Comparison of ENCODE assay signal across 17 mouse cellular contexts in the genomic region with DNA sequence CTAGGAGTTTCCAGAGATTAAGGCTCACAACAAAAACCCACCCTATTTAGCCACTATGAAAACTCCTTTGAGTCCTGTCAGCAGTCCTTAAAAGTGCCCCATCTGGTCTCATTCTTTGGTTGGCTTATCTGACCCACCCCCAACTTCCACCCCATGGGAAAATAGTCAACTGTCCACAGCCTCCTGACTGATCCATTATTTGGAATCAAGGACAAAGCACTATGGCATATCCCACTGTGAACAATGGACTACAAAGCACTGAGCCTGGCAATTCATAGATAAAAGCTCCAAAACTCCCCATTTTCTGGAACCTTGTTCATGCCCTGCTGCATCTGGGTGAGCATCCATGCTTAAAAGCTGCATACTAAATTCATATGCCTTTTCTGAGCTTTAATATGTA. TPM values are rescaled to one million over a fixed set of nuclear protein-coding genes. Genes with fewer than 3 reads are reported as not detected.
DNase-seq lines count a peak whose midpoint lies in the region; ATAC-seq and TF ChIP-seq lines count a peak whose summit lies in the region.
"Had no signal": no experiment of that assay in that cellular context is flagged by ENCODE, and none has a peak within 500 bp of the region (broad histone marks: within the 10 kb centered on the region; RNA-seq: fewer than 3 reads in every experiment).

No protein-coding gene starts in this region.

- ATAC-seq in forebrain, postnatal 0 days = no peak
- ATAC-seq in forebrain, embryonic 15.5 days (replicated peaks) = no peak
- ATAC-seq in hindbrain, postnatal 0 days = no peak
- no peak for ATAC-seq in neural tube, embryonic 13.5 days (ENCODE audit: low read depth)

- peak overlapping the region; percentile 96 for H3K27ac ChIP-seq in forebrain, embryonic 10.5 days
- no peak overlapping the region for H3K27ac ChIP-seq in forebrain, postnatal 0 days (ENCODE audit: low read depth, low read length)
- peak overlapping the region; percentile 43 for H3K27ac ChIP-seq in forebrain, embryonic 15.5 days (replicated peaks)
- no peak overlapping the region for H3K27ac ChIP-seq in hindbrain, postnatal 0 days
- H3K27ac ChIP-seq in neural tube, embryonic 13.5 days (replicated peaks) = peak overlapping the region; percentile 46
- H3K27ac ChIP-seq: heart, embryonic 15.5 days; limb, embryonic 10.5 days; liver, embryonic 13.5 days had no signal

- no peak overlapping the region for H3K4me2 ChIP-seq in forebrain, postnatal 0 days (ENCODE audit: low read depth)
- peak overlapping the region; percentile 14; the same call in 1 of the 2 replicates for H3K4me2 ChIP-seq in forebrain, embryonic 15.5 days (replicated peaks)
- 0 out of 2 replicates have a peak overlapping the region, but pooled peaks have one; percentile 0 for H3K4me2 ChIP-seq in hindbrain, postnatal 0 days (ENCODE audit: low read depth, low read length)
- peak overlapping the region; percentile 26 for H3K4me2 ChIP-seq in neural tube, embryonic 13.5 days
- H3K4me2 ChIP-seq: heart, embryonic 15.5 days; liver, embryonic 13.5 days had no signal

- DNase-seq in forebrain, embryonic 10.5 days (ENCODE audit: extremely low spot score, low spot score) = peak; percentile 30
- no peak for DNase-seq in forebrain, postnatal 0 days
- DNase-seq in hindbrain, postnatal 0 days (ENCODE audit: low spot score) = no peak
- no peak for DNase-seq in adrenal gland, postnatal 36 days
- DNase-seq in testis, postnatal 10 days (ENCODE audit: low spot score) = no peak
- DNase-seq in lung, postnatal 10 days = no peak
- DNase-seq: adrenal gland, postnatal 14 days; kidney, adult 9 months; liver, embryonic 13.5 days had no signal

- H3K9ac ChIP-seq in forebrain, postnatal 0 days = no peak overlapping the region
- H3K9ac ChIP-seq in forebrain, embryonic 15.5 days (replicated peaks) = 0 out of 2 replicates have a peak overlapping the region, but pooled peaks have one; percentile 7
- no peak overlapping the region for H3K9ac ChIP-seq in hindbrain, postnatal 0 days (replicated peaks; ENCODE audit: low read length)
- no peak overlapping the region; the same call in 1 of the 2 replicates for H3K9ac ChIP-seq in neural tube, embryonic 13.5 days
- H3K9ac ChIP-seq: heart, embryonic 15.5 days; liver, embryonic 13.5 days had no signal

- H3K4me1 ChIP-seq in forebrain, embryonic 10.5 days = peaks cover 23% of the 10 kb centered on the region
- H3K4me1 ChIP-seq in forebrain, postnatal 0 days (ENCODE audit: insufficient read depth) = no peaks in the 10 kb centered on the region
- H3K4me1 ChIP-seq in forebrain, embryonic 15.5 days = peaks cover 17% of the 10 kb centered on the region
- H3K4me1 ChIP-seq in hindbrain, postnatal 0 days (ENCODE audit: insufficient read depth, low read length) = no peaks in the 10 kb centered on the region
- H3K4me1 ChIP-seq in neural tube, embryonic 13.5 days (replicated peaks) = peaks cover 14% of the 10 kb centered on the region; the same call in 1 of the 2 replicates
- H3K4me1 ChIP-seq: liver, embryonic 13.5 days had no signal

- TF ChIP-seq CTCF in forebrain, postnatal 0 days (IDR thresholded peaks at IDR 0.05; ENCODE audit: low read depth) = no peak
- no peak for TF ChIP-seq CTCF in hindbrain, postnatal 0 days (IDR thresholded peaks at IDR 0.05; ENCODE audit: low read depth)

- H3K9me3 ChIP-seq in forebrain, embryonic 10.5 days = peaks cover 25% of the 10 kb centered on the region
- peaks cover 7% of the 10 kb centered on the region; the same call in 1 of the 2 replicates for H3K9me3 ChIP-seq in forebrain, postnatal 0 days (ENCODE audit: low read length)
- no peaks in the 10 kb centered on the region for H3K9me3 ChIP-seq in forebrain, embryonic 15.5 days
- H3K9me3 ChIP-seq in hindbrain, postnatal 0 days (ENCODE audit: low read length) = 0 out of 2 replicates have a peak, but pooled peaks cover 8% of the 10 kb centered on the region
- H3K9me3 ChIP-seq in neural tube, embryonic 13.5 days = 0 out of 2 replicates have a peak, but pooled peaks cover 11% of the 10 kb centered on the region
- H3K9me3 ChIP-seq: heart, embryonic 15.5 days; liver, embryonic 13.5 days had no signal

- peak overlapping the region; percentile 71 for H3K4me3 ChIP-seq in forebrain, embryonic 10.5 days
- no peak overlapping the region for H3K4me3 ChIP-seq in forebrain, postnatal 0 days (ENCODE audit: low read depth, low read length)
- H3K4me3 ChIP-seq in forebrain, embryonic 15.5 days = no peak overlapping the region
- H3K4me3 ChIP-seq in hindbrain, postnatal 0 days (ENCODE audit: low read length) = no peak overlapping the region
- H3K4me3 ChIP-seq in neural tube, embryonic 13.5 days = no peak overlapping the region
- H3K4me3 ChIP-seq: heart, embryonic 15.5 days; limb, embryonic 10.5 days; liver, embryonic 13.5 days; megakaryocyte, embryonic 14.5 days had no signal

- H3K36me3 ChIP-seq in forebrain, embryonic 10.5 days (replicated peaks) = 0 out of 2 replicates have a peak, but pooled peaks cover 3% of the 10 kb centered on the region
- H3K36me3 ChIP-seq in forebrain, postnatal 0 days (ENCODE audit: insufficient read depth) = no peaks in the 10 kb centered on the region
- no peaks in the 10 kb centered on the region for H3K36me3 ChIP-seq in forebrain, embryonic 15.5 days
- H3K36me3 ChIP-seq in hindbrain, postnatal 0 days (ENCODE audit: insufficient read depth, low read length) = no peaks in the 10 kb centered on the region
- no peaks in the 10 kb centered on the region for H3K36me3 ChIP-seq in neural tube, embryonic 13.5 days
- H3K36me3 ChIP-seq: heart, embryonic 15.5 days; limb, embryonic 10.5 days; liver, embryonic 13.5 days had no signal

- H3K27me3 ChIP-seq in forebrain, embryonic 10.5 days (ENCODE audit: poor library complexity, severe bottlenecking) = no peaks in the 10 kb centered on the region
- H3K27me3 ChIP-seq in forebrain, postnatal 0 days (ENCODE audit: insufficient read depth, low read length) = no peaks in the 10 kb centered on the region
- no peaks in the 10 kb centered on the region for H3K27me3 ChIP-seq in forebrain, embryonic 15.5 days
- H3K27me3 ChIP-seq in hindbrain, postnatal 0 days (ENCODE audit: insufficient read depth, low read length) = no peaks in the 10 kb centered on the region
- no peaks in the 10 kb centered on the region for H3K27me3 ChIP-seq in neural tube, embryonic 13.5 days
- H3K27me3 ChIP-seq: CH12.LX; heart, embryonic 15.5 days; liver, embryonic 13.5 days had no signal

RNA-seq across cellular contexts. Expression of a gene that starts 3.8 kb away (rescaled TPM):
- 14.9 and 16.2 TPM in 2 replicates for polyA plus RNA-seq in forebrain, embryonic 10.5 days (2016; fragmentation: Nextera tagmentation; extraction: Ambion mirVana)
- total RNA-seq in forebrain, postnatal 0 days (2014; rRNA removed) = 31.2 and 39.7 TPM in 2 replicates
- polyA plus RNA-seq in forebrain, postnatal 0 days (2015; fragmentation: Nextera tagmentation; extraction: Ambion mirVana) = 19.8 and 23.6 TPM in 2 replicates
- polyA plus RNA-seq in forebrain, embryonic 15.5 days (2015; fragmentation: Nextera tagmentation; extraction: Ambion mirVana) = 23.2 and 23.8 TPM in 2 replicates
- 36.5 and 37.8 TPM in 2 replicates for total RNA-seq in hindbrain, postnatal 0 days (2014; rRNA removed)
- 27.0 and 27.8 TPM in 2 replicates for polyA plus RNA-seq in hindbrain, postnatal 0 days (2015; fragmentation: Nextera tagmentation; extraction: Ambion mirVana)
- polyA plus RNA-seq in neural tube, embryonic 13.5 days (2015; fragmentation: Nextera tagmentation; extraction: Ambion mirVana) = 14.4 and 16.7 TPM in 2 replicates
- total RNA-seq in adrenal gland, postnatal 36 days (2021) = 1 to 10 TPM; 1.0 to 1.1 TPM

RNA-seq across cellular contexts. Expression of a gene that starts 39.4 kb away (rescaled TPM):
- 4.2 and 4.6 TPM in 2 replicates for polyA plus RNA-seq in forebrain, embryonic 10.5 days (2016; fragmentation: Nextera tagmentation; extraction: Ambion mirVana)
- total RNA-seq in forebrain, postnatal 0 days (2014; rRNA removed) = 8.7 and 21.4 TPM in 2 replicates
- 4.1 and 8.6 TPM in 2 replicates for polyA plus RNA-seq in forebrain, postnatal 0 days (2015; fragmentation: Nextera tagmentation; extraction: Ambion mirVana)
- 8.7 and 11.9 TPM in 2 replicates for polyA plus RNA-seq in forebrain, embryonic 15.5 days (2015; fragmentation: Nextera tagmentation; extraction: Ambion mirVana)
- total RNA-seq in hindbrain, postnatal 0 days (2014; rRNA removed) = 17.4 and 18.1 TPM in 2 replicates
- 10.5 and 10.6 TPM in 2 replicates for polyA plus RNA-seq in hindbrain, postnatal 0 days (2015; fragmentation: Nextera tagmentation; extraction: Ambion mirVana)
- polyA plus RNA-seq in neural tube, embryonic 13.5 days (2015; fragmentation: Nextera tagmentation; extraction: Ambion mirVana) = 9.7 and 9.9 TPM in 2 replicates
- 1 to 10 TPM; 1.3 to 2.4 TPM for total RNA-seq in adrenal gland, postnatal 36 days (2021)
- total RNA-seq: CH12.LX had no signal
- polyA plus RNA-seq: gonadal fat pad, adult 2 months; large intestine, adult 2 months had no signal

RNA-seq across cellular contexts. Expression of a gene that starts 48.1 kb away (rescaled TPM):
- 125 and 130 TPM in 2 replicates for polyA plus RNA-seq in forebrain, embryonic 10.5 days (2016; fragmentation: Nextera tagmentation; extraction: Ambion mirVana)
- 4.2 and 5.7 TPM in 2 replicates for total RNA-seq in forebrain, postnatal 0 days (2014; rRNA removed)
- polyA plus RNA-seq in forebrain, postnatal 0 days (2015; fragmentation: Nextera tagmentation; extraction: Ambion mirVana) = 6.5 and 6.9 TPM in 2 replicates
- polyA plus RNA-seq in forebrain, embryonic 15.5 days (2015; fragmentation: Nextera tagmentation; extraction: Ambion mirVana) = 20.8 and 23.9 TPM in 2 replicates
- total RNA-seq in hindbrain, postnatal 0 days (2014; rRNA removed) = 6.5 and 10.1 TPM in 2 replicates
- 10.3 and 11.5 TPM in 2 replicates for polyA plus RNA-seq in hindbrain, postnatal 0 days (2015; fragmentation: Nextera tagmentation; extraction: Ambion mirVana)
- 14.6 and 19.1 TPM in 2 replicates for polyA plus RNA-seq in neural tube, embryonic 13.5 days (2015; fragmentation: Nextera tagmentation; extraction: Ambion mirVana)
- total RNA-seq in adrenal gland, postnatal 36 days (2021) = 1 to 10 TPM; 1.2 to 1.6 TPM
- total RNA-seq: CH12.LX had no signal

Comparison
In these comparisons a context has a peak if more than half of its experiments do, and no peak if none do; other contexts are left out.
1. H3K27ac ChIP-seq: peak in forebrain, embryonic 10.5 days (single experiment), forebrain, embryonic 15.5 days (single experiment) and neural tube, embryonic 13.5 days (single experiment); none in forebrain, postnatal 0 days (single experiment) and hindbrain, postnatal 0 days (single experiment).